In genomic region chr3:109119973-109120372, GRCm38 (mm10) we compare ENCODE assay signal across 1 mouse cellular context.
TF ChIP-seq lines count a peak whose summit lies in the region.

No protein-coding gene starts in this region.

TF ChIP-seq in CH12.LX, 34 proteins besides CTCF, POLR2A, EP300 and RAD21:
- TF ChIP-seq IRF4 (IDR thresholded peaks at IDR 0.05; ENCODE audit: low read depth, low read length) = no peak
- no peak for TF ChIP-seq GABPA (IDR thresholded peaks at IDR 0.05; ENCODE audit: insufficient replicate concordance, low read depth, low read length)
- no peak for TF ChIP-seq MAX (IDR thresholded peaks at IDR 0.05; ENCODE audit: low read length)
- TF ChIP-seq UBTF (IDR thresholded peaks at IDR 0.05; ENCODE audit: low read depth, low read length) = no peak
- no peak for TF ChIP-seq MAFK (IDR thresholded peaks at IDR 0.05; ENCODE audit: insufficient replicate concordance, low read length)
- no peak for TF ChIP-seq MXI1 (IDR thresholded peaks at IDR 0.05; ENCODE audit: low read depth, low read length)
- no peak for TF ChIP-seq E2F4 (IDR thresholded peaks at IDR 0.05; ENCODE audit: insufficient replicate concordance, low read depth, low read length)
- TF ChIP-seq ETS1 (conservative IDR thresholded peaks at IDR 0.05; ENCODE audit: low read depth, low read length) = no peak
- no peak for TF ChIP-seq SIN3A (IDR thresholded peaks at IDR 0.05; ENCODE audit: low read length)
- TF ChIP-seq CHD1 (IDR thresholded peaks at IDR 0.05; ENCODE audit: low read depth, low read length) = no peak
- no peak for TF ChIP-seq ZC3H11A (IDR thresholded peaks at IDR 0.05; ENCODE audit: low read depth, low read length)
- TF ChIP-seq USF2 (conservative IDR thresholded peaks at IDR 0.05; ENCODE audit: low read depth, low read length) = no peak
- no peak for TF ChIP-seq JUND (conservative IDR thresholded peaks at IDR 0.05; ENCODE audit: low read depth, low read length)
- TF ChIP-seq TBP (conservative IDR thresholded peaks at IDR 0.05; ENCODE audit: low read depth, low read length) = no peak
- TF ChIP-seq SMC3 (IDR thresholded peaks at IDR 0.05; ENCODE audit: low read depth, low read length) = no peak
- TF ChIP-seq MEF2A (IDR thresholded peaks at IDR 0.05; ENCODE audit: borderline replicate concordance, low read depth, low read length) = no peak
TF ChIP-seq in CH12.LX: peak in this region for 0.
